Mouse (Mus musculus) lung, postnatal 36 days (tissue): ENCODE data around the gene Tspyl2.
"Not testable (repeated sequence)": the region's sequence is repeated elsewhere in the genome, so short reads cannot be mapped to it uniquely, and the experiment has no call there.

Experiments used
- DNase-seq: peaks from one replicate; pipeline ENCODE4 v3.0.0; 2022; ENCODE audit warnings: mixed read lengths

Gene Tspyl2

GRCm38 (mm10) chrX:152342358-152342901 lies at the start of gene Tspyl2:
Gene Tspyl2 (minus strand): TSS chrX:152342425.
- DNase-seq = peak; percentile 95

GRCm38 (mm10) chrX:152368397-152369273 lies 26.4 kb upstream of the Tspyl2 start, which contains the start of gene Gpr173:
Gene Gpr173 (minus strand): TSS chrX:152368704.
- DNase-seq = peak; percentile 6

DNA sequence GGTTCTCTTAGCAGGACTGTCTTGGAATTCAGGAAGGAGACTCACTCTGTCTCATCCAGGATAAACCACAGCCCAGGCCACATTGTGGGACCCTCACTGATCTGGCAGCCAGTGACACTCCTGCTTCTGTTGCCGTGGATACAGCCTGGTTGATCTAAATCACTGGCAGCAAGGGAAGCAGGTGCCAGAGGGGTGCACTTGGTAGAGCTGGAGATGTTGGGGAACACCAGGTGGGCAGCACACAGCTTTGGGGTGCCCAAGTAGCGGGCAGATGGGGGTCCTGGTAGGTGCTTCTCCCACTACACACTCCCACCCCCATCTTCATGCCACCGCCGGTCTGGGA lies 25.8 kb upstream of the Tspyl2 start:
- DNase-seq = no peak

- no peak for DNase-seq
Observed at GRCm38 (mm10) chrX:152366418-152366817, 24.2 kb upstream of the Tspyl2 start.

DNA sequence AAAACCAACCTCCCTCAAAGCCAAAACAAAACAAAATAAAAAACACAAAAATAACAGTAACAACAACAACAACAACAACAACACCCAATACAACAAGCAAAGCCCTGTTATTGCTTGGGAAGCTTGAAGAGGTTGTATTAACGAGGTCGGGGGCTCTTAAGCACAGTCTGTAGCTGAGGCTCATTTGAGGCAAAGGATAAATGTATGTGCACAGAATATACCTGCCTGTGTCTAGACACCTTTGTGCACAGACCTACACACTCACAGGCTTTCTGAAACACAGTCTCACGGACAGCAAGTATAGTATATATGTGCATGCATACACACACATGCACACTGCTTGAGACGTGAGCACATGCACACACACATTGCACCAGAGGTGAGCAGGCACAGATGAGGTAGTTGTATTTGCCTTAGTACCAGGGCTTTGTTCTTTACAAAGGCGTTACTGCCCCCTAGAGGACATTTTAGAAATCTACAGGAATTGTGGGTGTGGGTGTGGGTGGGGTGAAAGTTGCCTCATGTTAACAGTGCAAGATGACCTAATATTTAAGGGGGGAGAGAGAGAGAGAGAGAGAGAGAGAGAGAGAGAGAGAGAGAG lies 10.4 kb upstream of the Tspyl2 start:
- peak; percentile 67 for DNase-seq

DNA sequence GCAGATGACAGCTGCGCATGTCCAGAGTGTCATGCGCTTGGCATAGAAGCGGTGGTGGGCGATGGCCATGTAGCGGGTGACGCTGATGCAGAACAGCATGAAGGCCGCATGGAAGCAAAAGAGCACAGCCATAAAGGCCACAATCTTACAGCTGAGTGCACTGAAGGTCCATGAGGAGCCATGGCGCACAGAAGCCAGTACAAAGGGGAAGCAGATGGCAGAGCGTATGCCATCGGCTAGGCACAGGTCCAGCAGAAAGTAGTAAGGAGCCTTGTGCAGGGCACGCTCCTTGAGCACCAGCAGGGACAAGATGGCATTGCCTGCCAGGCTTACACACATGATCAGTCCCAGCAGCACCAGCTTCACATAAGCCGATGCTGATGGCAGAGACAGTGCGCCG lies 4.8 kb upstream of the Tspyl2 start:
- DNase-seq = no peak

DNA sequence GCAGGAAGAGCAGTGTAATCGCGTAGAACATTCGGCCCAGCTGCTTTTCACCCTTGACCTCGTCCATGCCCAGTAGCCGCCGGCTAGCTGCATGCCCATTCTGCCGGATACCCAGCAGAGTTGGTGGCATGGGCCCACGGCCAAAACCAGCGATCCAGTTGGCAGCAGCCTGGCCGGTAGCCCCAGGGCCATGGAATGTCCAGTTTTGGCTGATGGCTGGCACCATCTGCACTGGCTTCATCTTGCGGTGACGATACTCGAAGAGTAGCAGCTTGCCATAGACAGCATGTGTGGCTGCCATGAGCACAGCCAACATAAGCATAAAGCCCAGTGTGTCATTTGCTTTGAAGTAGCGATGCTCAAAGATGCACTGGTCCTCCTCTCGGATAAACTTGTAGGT lies 4.4 kb upstream of the Tspyl2 start:
- no peak for DNase-seq

DNA sequence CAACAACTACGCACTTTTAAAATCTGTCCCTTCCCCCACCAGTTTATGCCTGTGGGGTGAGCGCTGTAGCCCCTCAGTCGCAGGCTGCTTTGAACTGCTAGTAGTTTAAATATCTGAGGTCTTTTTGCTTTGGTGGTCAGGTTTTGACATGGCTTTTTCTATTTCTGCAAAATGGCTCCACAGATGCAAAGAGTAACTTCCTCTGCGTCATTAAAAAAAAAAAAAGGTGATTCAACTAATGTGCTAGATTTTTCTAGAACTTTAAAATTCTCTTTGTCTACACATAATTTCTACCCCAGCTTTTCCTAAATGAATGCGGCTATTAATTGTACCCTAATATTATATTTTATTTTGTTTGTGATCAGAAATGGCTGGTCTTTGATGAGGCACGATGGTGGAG lies 678 bp upstream of the Tspyl2 start:
- DNase-seq = no peak

DNA sequence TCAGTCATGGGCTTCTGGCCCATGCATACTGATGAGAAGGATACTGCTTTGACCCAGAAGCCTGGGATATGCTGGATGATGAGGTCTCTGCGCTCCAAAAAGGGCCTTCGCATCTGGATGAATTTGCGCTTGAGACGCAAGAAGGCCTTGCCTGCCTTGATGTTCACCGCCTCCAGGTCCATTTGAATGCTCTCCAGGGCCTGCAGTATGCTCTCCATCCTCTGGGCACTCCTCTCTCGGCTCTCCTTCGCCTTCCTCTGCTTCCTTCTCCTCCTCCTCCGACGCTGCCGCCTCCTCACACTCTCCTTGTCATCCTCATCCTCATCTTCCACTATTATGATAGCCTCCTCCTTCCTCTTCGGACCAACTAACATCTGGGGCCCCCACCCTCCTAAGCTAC lies 729 bp downstream of the Tspyl2 start:
- no peak for DNase-seq

GRCm38 (mm10) chrX:152336546-152337332 lies 5.5 kb downstream of the Tspyl2 start:
- peak; percentile 94 for DNase-seq

DNA sequence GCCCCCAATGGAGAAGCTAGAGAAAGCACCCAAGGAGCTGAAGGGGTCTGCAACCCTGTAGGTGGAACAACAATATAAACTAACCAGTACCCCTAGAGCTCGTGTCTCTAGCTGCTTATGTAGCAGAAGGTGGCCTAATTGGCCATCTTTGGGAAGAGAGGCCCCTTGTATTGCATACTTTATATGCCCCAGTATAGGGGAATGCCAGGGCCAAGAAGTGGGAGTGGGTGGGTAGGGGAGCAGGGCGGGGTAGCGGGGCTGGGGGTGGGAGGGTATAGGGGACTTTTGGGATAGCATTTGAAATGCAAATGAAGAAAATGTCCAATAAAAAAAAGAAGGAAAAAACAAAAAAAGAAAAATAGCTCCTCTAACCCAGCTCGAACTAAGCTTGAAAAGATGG lies 6.1 kb downstream of the Tspyl2 start:
- DNase-seq = not testable (repeated sequence)

- not testable (repeated sequence) for DNase-seq
Observed at GRCm38 (mm10) chrX:152329400-152329799, 12.8 kb downstream of the Tspyl2 start.

- no peak for DNase-seq
Observed at GRCm38 (mm10) chrX:152327689-152328052, 14.6 kb downstream of the Tspyl2 start.

- DNase-seq = peak; percentile 90
Observed at GRCm38 (mm10) chrX:152326996-152327688, 15.1 kb downstream of the Tspyl2 start, which contains the start of gene Kantr. Gene Kantr (minus strand): TSS chrX:152327495.

DNA sequence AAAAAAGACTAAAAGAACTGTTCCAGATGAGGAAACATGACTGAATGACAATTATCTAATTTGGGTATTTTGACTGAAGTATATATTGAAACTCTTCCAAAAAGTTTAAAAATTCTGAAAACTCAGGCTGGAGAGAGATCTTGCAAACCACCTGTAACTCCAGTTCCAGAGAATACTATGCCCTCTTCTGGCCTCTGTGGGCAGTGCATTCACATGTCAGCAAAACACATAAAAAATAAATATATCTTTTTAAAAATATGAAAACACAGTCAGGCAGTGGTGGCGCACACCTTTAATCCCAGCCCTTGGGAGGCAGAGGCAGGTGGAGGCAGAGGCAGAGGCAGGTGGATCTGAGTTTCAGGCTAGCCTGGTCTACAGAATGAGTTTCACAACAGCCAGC lies 18.6 kb downstream of the Tspyl2 start:
- DNase-seq = no peak

GRCm38 (mm10) chrX:152322776-152323175 lies 19.4 kb downstream of the Tspyl2 start:
- DNase-seq = peak; percentile 39

GRCm38 (mm10) chrX:152320535-152320934 lies 21.7 kb downstream of the Tspyl2 start:
- DNase-seq = no peak

DNA sequence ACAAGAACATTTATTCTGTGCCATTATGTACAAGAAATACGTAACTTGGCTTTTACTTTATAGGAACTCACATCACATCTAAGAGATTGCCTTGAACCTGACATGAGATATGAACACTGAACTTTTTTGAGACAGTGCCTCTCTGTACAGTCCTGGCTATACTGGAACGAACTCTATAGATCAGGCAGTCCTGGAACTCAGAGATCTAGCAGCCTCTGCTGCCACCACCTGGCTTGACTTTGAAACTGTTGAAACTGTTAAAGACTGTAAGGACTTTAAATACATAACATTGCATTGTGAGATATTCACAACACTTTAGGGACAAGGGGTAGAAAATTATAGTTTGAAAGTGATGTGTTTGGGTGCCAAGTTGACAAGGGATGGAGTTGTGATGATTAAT lies 34.3 kb downstream of the Tspyl2 start:
- DNase-seq = peak; percentile 57

DNA sequence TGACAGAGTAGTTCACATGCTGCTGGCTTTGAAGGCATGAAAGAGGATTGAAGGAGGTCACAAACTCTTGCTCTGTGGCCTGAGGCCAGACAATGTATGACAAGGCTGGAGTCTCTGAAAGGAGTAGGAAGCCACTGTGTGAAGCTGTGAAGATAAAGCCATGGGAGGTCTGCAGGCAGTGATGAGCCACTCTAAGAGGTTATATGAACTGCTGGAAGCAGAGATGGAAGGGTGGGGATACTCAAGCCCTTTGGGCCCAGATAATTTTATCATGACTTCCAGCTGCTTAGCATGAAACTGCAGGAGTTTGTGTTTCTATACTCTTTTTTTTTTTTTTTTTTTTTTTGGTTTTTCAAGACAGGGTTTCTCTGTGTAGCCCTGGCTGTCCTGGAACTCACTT lies 34.9 kb downstream of the Tspyl2 start:
- DNase-seq = no peak

GRCm38 (mm10) chrX:152306224-152306623 lies 36.0 kb downstream of the Tspyl2 start:
- no peak for DNase-seq

- not testable (repeated sequence) for DNase-seq
Observed at GRCm38 (mm10) chrX:152287026-152287425, 55.2 kb downstream of the Tspyl2 start.
